Mouse (Mus musculus) urinary bladder, postnatal 25 days (tissue): ENCODE measurements around the gene Adamts7.

ENCODE experiments used
- DNase-seq: peaks from one replicate; pipeline ENCODE4 v3.0.0; 2022; ENCODE audit warnings: low spot score

Adamts7 gene

GRCm38 (mm10) chr9:90162926-90163748 is at the start of gene Adamts7:
Adamts7 (plus strand) TSS chr9:90163069.
- no peak for DNase-seq

DNA sequence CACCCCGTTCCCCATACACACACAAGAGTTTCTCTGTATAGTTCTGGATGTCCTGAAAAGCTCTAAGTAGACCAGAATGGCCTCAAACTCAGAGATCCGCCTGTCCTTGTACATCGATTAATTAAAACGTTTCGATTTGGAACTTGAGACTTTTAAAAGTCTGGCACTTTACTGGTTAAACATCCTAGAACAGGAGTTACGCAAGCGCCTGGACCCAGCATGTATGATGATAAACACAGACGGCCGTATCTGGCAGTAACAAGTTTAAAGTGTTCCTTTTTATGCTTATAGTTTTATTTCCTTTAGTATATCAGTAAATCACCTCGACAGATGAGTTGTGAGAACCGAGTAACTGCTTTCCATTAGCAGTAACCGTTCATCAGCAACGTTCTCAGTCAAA is 49.7 kb upstream of the Adamts7 start:
- DNase-seq: no peak

DNA sequence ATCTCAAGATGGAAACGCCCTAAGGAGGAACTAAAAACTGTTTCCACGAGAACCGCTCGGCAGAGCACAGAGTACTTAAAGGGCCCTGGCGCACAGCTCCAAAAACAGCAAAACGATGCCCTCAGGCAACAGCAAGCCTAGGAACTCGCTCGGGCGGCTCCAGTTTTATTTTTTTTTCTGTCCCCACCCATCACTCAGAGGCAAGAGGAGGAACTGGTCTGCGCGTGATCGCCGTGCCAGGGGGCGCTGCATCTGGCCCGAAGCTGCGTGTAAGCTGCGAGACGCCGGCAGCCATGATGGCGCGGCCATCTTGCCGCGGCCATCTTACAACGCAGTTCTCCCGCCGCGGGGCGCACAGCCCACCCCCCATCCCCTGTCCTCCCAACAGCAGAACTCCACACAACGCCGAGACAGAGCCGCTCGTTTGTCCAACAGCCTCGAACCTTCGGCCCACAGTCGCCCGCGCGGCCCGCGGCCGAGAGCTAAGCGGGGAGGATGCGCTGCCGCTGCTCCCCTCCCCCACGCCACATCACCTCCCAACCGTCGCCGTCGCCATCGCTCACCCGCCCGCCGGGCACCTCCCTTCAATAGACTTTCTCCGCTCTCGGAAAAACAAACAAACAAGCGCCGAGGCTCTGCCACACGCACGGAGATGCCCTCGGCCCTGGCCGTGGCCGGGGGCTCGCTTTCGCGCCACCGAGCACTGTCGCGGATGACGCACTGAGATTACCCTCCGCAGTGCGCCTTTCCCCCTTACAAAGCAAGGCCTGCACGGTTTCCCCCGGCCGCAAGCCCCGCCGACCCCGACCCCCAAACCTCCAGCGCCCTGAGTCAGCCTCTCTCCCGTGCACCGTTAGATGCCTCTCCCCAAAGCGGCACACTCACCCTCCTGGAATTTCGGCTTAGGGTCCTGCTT is 49.0 kb upstream of the Adamts7 start:
- peak; percentile 80 for DNase-seq

DNA sequence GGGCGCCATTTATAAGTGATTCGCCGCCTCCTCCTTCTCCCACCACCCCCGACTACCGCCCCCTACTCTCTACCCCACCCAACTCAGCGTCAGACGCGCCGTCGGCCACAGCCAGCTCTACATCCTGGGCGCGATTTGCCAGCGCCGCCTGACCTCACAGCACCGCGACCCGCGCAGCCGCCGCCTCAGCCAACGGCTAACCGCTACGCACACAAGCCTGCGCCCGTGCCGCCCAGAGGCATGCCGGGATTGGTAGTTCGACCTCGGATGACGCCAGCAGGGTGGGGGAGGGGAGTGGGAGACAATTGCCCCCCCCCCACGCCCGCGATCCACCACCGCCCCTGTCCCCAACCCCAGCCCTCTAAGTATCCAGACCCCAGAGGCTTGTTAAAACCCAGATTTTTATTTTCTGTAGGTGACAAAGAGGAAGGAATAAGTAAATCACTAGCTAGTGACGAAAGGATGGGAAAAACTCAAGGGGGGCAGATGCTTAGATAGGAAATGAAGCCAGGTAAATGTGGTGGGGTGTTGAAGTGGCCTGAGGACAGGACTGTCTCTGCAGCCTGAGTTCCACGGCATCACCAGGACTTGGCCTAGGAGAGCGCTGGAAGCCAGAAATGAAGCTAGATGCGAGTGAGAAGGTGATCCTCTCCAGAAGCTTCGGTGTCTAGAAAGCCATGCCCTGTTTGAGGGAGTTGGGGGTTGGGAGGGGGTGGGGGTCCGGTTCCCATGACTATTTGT is 48.1 kb upstream of the Adamts7 start, which contains the start of gene Morf4l1:
Gene Morf4l1 (minus strand): TSS at position 208 of the 741 bp plus-strand sequence.
- DNase-seq: peak; percentile 90

DNA sequence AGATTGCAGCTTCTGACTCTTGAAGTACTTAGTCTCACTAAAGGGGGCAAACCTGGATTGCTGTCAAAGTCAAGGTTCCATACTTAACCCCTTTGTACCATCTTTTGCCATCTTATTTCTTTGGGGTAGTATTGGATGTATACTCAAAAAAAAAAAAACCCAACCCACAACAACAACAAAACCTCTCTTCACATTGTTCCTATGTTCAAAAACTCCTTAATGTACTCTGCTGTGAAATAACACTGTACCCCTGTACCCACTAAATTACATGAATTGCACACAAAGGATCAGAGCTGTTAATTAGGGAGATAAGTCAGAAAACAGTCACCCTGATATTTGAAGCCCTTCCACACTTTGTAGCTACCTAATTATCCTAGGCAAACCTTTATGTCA is 47.6 kb upstream of the Adamts7 start:
- no peak for DNase-seq

GRCm38 (mm10) chr9:90117234-90117633 is 45.6 kb upstream of the Adamts7 start:
- DNase-seq: no peak

DNA sequence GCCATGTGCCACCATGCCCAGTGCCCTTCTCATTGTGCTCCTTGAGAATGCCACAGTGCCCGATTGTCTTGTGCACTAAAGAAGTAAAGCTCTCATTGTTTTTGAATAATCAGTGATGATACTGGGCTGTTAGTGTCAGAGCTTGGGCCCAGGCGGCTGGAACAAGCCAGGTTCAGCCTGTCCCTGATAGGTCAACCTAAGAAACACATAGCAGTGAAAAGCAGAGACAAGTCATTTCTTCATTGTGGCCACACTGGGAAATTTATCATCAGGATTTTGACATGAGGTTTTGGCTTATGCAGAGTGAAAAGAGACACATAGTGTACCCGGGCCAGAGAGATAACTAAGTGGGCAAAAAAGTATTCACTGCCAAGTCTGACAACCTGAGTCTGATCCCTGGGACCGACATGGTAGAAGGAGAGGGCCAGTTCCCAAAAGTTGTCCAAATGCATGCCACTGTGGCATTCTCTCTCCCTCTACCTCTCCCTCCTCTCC is 40.6 kb upstream of the Adamts7 start:
- DNase-seq: no peak

GRCm38 (mm10) chr9:90124156-90124872 is 38.6 kb upstream of the Adamts7 start:
- peak; percentile 14 for DNase-seq

DNA sequence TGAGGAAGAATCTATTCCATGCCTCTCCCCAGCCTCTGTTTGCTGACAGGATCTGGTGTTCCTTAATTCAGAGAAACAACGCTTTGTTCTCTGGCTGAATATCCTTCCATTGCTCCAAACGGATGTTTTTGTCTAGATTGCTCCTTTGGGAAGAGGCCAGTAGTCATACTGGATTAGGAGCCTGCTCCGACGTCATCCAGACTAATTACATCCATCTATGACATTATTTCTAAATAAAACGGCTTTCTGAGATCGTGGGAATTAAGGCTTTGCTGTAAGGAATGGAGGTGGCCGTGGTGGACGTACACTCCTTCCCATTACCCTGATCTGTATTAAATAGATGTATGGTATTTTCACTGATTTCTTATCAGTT is 38.0 kb upstream of the Adamts7 start:
- DNase-seq: no peak

GRCm38 (mm10) chr9:90125416-90126099 is 37.3 kb upstream of the Adamts7 start:
- no peak for DNase-seq

GRCm38 (mm10) chr9:90126260-90127010 is 36.4 kb upstream of the Adamts7 start:
- DNase-seq: peak; percentile 55

DNA sequence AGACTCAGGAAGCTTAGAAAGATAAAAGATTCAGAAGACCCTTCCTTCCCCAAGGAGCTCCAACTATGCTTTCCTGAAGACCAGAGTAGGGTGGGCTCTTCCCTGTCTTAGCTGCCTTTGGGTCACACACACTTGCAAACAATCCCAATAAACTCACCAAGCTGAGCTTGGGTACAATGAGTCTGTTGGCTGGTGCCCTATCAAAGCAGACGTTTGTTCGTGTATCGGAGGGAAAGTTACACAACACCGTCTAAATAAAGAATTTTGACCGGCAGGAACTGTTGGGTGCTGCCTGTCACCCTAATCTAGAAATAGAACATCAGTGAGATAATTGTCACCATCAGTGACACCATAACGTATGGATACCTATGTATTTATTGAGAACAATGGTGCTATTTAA is 35.7 kb upstream of the Adamts7 start:
- no peak for DNase-seq

DNA sequence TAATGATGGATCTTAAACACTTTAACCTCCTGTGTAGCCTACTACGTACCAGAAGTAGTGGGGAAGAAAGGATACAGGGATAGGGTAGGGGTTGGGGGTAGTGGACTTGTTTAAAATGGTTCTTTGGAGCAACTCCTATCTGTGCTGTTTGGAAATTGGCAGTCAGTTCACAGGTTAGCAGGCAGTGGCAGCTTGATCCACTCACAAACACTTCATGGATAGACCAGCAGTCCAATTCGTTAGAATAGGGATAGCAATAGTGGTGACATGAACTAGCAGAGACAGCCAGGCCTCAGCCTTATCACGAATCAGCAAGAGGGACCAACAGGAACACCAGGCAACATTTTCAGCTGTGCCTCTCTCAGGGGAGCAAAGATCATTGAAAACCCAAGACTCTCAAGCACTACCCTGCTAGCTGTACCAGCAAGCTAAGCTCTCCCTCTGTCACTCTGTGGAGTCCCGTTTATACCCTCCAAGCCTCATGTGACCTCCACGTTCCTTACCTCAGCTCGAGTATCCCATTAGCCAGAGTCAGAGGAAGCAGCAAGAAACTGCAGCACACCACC is 34.1 kb upstream of the Adamts7 start:
- DNase-seq: no peak

DNA sequence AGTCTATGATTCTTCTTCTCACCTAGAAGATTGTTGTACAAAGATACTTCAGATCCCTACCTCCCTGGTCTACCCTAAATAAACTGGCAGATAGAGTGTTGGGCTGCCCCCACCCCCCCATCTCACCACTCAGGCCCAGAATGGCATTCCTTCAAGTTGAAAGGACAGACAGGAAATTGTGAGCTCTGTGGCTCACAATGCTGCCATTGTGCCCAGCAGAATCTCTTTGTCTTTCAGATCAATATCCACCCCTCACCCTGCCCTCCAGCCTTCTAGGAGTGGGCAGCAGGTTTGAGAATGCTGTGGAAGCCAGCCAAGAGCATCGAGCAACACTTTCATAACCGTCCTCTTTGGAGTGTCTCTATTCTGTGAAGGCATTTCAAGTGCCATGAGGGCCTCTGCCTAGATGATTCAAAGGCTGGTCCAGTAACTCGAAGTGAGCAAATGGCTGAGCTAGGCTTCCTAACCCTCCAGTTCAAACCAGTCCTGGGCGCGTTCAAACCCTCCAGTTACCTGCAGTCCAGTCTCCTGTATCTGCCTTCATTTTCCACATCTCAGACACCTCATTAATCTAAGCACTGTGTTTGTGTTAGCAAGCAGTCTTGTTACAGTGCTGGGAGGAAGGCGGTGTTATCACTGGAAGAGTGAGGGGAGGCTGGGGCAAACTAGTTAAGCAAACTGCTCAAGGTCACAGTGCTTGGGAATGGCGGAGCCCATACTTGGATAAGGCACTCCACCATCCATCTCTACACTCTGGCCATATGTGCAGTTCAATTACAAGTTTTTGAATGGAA is 29.1 kb upstream of the Adamts7 start:
- no peak for DNase-seq

DNA sequence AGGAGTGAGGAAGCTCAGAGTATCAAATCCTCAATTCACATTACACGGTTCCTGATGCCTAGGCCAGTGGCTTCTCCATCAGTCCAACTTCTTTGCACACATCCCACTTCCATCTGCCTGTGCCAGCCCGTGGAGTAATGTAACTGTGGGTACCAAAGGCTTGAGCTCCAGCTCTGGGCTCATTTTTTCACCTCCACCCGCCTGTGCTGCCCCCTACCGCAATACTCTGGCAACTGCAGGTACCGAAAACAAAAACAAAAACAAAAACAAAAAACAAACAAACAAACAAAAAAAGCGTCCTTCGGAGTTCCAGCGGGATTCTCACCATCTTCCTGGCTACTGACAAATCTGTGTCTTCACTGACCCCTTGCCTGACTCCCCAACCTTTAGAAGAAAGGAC is 27.4 kb upstream of the Adamts7 start:
- DNase-seq: no peak

- DNase-seq: no peak
Observed at GRCm38 (mm10) chr9:90135963-90136677, 26.7 kb upstream of the Adamts7 start.

DNA sequence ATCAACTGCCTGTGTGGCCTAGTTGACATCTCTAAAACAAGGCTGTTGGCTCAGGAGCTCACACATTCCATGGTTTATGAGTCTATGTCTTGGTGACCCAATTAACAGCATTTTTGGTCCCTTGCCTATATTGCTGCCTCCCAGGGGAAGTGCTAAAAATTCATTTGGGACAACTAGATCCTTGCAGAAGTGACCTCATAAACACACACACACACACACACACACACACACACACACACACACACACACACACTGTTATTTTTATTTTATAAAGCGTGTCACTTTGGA is 26.2 kb upstream of the Adamts7 start:
- DNase-seq: no peak

DNA sequence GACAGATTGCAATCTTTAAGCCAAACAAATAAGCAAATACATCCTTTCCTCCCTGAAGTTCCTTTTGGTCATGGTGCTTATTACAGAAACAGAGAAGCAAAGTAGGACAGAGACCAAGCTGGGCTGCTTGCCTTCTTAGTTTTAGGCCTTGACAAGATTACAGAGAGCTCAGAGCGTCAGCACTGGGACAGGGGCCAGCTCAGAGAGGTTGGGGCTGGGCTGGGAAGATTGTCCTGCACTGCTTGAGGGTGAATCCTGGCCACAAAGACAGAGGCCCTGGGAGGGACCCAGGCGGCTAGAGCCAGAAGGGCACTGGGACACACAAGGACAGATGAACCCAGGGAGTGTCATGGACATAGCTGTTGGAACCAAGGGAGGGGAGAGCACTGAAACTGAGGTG is 17.1 kb upstream of the Adamts7 start:
- no peak for DNase-seq

DNA sequence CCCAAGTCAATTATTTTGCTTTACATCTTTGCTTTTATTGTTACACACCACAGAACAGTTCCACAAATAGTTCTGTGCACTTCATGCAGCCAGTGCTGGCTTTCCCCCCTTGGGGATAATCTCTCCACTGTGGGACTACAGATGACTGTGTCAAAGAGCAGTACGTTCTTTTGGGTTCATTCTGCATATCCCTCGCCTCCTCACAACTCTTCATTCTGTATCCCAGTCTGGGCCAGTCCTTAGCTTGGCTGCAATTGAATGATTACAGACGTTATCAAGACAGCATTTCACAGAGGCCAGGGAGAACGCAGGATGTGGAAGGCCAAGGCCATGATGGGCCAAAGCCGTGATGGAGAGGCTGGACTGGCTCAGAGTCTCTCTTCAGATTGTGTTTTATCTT is 16.0 kb upstream of the Adamts7 start:
- DNase-seq: no peak
